Mouse (Mus musculus) midbrain, embryonic 13.5 days (tissue): ENCODE data around the gene Myo1e. TPM values are rescaled to one million over a fixed set of nuclear protein-coding genes. Genes with fewer than 3 reads are reported as not detected.
"Not testable (repeated sequence)": the region's sequence is repeated elsewhere in the genome, so short reads cannot be mapped to it uniquely, and the experiment has no call there.

ENCODE experiments used
- ATAC-seq: fragments of 200-750 bp; cut with Nextera tagmentation; 2 replicates; pipeline ENCODE4 v1.8.0; 2017; ENCODE audit warnings: mild to moderate bottlenecking, moderate TSS enrichment, moderate library complexity
- H3K27ac ChIP-seq: fragments of 300-500 bp; sonication (generic); 2 replicates; pipeline ENCODE4 v1.5.1; 2015; ENCODE audit warnings: inconsistent platforms, mild to moderate bottlenecking, moderate library complexity
- H3K27me3 ChIP-seq: fragments of 300-500 bp; sonication (generic); 2 replicates; pipeline ENCODE4 v1.6.1; 2015; ENCODE audit warnings: mild to moderate bottlenecking, inconsistent platforms
- H3K36me3 ChIP-seq: fragments of 300-500 bp; sonication (generic); 2 replicates; pipeline ENCODE4 v1.6.1; 2015; ENCODE audit warnings: mild to moderate bottlenecking, inconsistent platforms
- H3K4me1 ChIP-seq: fragments of 300-500 bp; sonication (generic); replicated peaks from 2 replicates; pipeline ENCODE4 v1.6.1; 2015; ENCODE audit warnings: inconsistent platforms
- H3K4me2 ChIP-seq: fragments of 300-500 bp; sonication (generic); replicated peaks from 2 replicates; pipeline ENCODE4 v1.6.1; 2015; ENCODE audit warnings: moderate library complexity, mild to moderate bottlenecking, inconsistent platforms
- H3K4me3 ChIP-seq: fragments of 300-500 bp; sonication (generic); replicated peaks from 2 replicates; pipeline ENCODE4 v1.5.1; 2015; ENCODE audit warnings: mild to moderate bottlenecking, inconsistent platforms
- H3K9ac ChIP-seq: fragments of 300-500 bp; sonication (generic); replicated peaks from 2 replicates; pipeline ENCODE4 v1.6.1; 2015; ENCODE audit warnings: mild to moderate bottlenecking, inconsistent platforms
- H3K9me3 ChIP-seq: fragments of 300-500 bp; sonication (generic); 2 replicates; pipeline ENCODE4 v1.6.1; 2016; ENCODE audit warnings: mild to moderate bottlenecking, inconsistent platforms
- WGBS: fragments of 180-500 bp; shearing (Covaris S2); methylation state at CpG from one replicate; pipeline ENCODE4 v1.1.7; 2015; 5-methylcytosine and 5-hydroxymethylcytosine counted together
- polyA plus RNA-seq: library from polyadenylated mRNA; unstranded; fragments of >200 nt; fragmentation: Nextera tagmentation; extraction: Ambion mirVana; gene quantifications from 2 replicates; pipeline ENCODE4 v1.2.1, GENCODE M21; 2015

Gene Myo1e
- polyA plus RNA-seq, 1 experiment from 2014 or later = 6.0 TPM

GRCm38 (mm10) chr9:70243708-70244107 is 36.6 kb downstream of the Myo1e start:
- 88% methylated on average over 2 of the region's 2 CpGs for WGBS
- no peaks in the 10 kb centered on the region for H3K9me3 ChIP-seq
- H3K4me3 ChIP-seq = no peak overlapping the region
- no peak overlapping the region for H3K4me2 ChIP-seq
- no peak overlapping the region for H3K9ac ChIP-seq
- no peaks in the 10 kb centered on the region for H3K36me3 ChIP-seq
- no peak for ATAC-seq
- H3K27me3 ChIP-seq = no peaks in the 10 kb centered on the region
- no peak overlapping the region for H3K27ac ChIP-seq
- no peaks in the 10 kb centered on the region for H3K4me1 ChIP-seq

- H3K9ac ChIP-seq = no peak overlapping the region
- no peaks in the 10 kb centered on the region for H3K9me3 ChIP-seq
- H3K4me2 ChIP-seq = no peak overlapping the region
- H3K36me3 ChIP-seq = no peaks in the 10 kb centered on the region
- 74% methylated on average over 7 of the region's 7 CpGs for WGBS
- no peak overlapping the region for H3K27ac ChIP-seq
- no peaks in the 10 kb centered on the region for H3K4me1 ChIP-seq
- ATAC-seq = no peak
- H3K4me3 ChIP-seq = no peak overlapping the region
- H3K27me3 ChIP-seq = no peaks in the 10 kb centered on the region
These were observed 37.0 kb downstream of the Myo1e start for GRCm38 (mm10) chr9:70244115-70244514.

- ATAC-seq = no peak
- H3K9ac ChIP-seq = no peak overlapping the region
- WGBS = 91% methylated on average over 9 of the region's 9 CpGs
- no peak overlapping the region for H3K27ac ChIP-seq
- H3K4me2 ChIP-seq = no peak overlapping the region
- H3K9me3 ChIP-seq = no peaks in the 10 kb centered on the region
- H3K4me1 ChIP-seq = no peaks in the 10 kb centered on the region
- H3K4me3 ChIP-seq = no peak overlapping the region
- no peaks in the 10 kb centered on the region for H3K27me3 ChIP-seq
- no peaks in the 10 kb centered on the region for H3K36me3 ChIP-seq
These were observed 37.9 kb downstream of the Myo1e start for GRCm38 (mm10) chr9:70245040-70245439.

- H3K36me3 ChIP-seq = no peaks in the 10 kb centered on the region
- ATAC-seq = no peak
- no peaks in the 10 kb centered on the region for H3K27me3 ChIP-seq
- H3K4me3 ChIP-seq = no peak overlapping the region
- no peaks in the 10 kb centered on the region for H3K4me1 ChIP-seq
- H3K9ac ChIP-seq = no peak overlapping the region
- H3K27ac ChIP-seq = no peak overlapping the region
- no peak overlapping the region for H3K4me2 ChIP-seq
- H3K9me3 ChIP-seq = no peaks in the 10 kb centered on the region
- 63% methylated on average over 10 of the region's 10 CpGs for WGBS
These were observed 39.3 kb downstream of the Myo1e start for GRCm38 (mm10) chr9:70246427-70246826.

DNA sequence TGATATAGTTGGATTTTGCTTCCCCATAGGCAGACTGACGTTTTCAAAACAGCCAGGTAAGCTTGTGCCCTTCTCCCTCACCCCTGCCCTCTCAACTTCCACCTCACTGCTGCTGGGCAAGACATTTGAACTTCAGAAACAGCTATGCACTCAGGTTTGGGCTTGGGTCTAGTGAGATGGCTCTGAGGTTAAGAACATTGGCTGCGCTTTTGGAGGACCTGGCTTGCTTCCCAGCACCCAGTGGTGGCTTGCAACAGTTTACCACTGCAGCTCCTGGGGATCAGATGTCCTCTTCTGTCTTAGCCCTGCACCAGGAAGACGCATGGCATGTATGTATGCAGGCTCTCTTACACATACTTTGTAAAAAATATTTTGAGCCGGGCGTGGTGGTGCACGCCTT is 40.9 kb downstream of the Myo1e start:
- Histone ChIP-seq H3K27me3 (no peaks in the 10 kb centered on the region), H3K9me3 (no peaks in the 10 kb centered on the region), H3K4me1 (no peaks in the 10 kb centered on the region), H3K4me3 (no peak overlapping the region), H3K36me3 (no peaks in the 10 kb centered on the region), H3K4me2 (no peak overlapping the region), H3K27ac (no peak overlapping the region), H3K9ac (no peak overlapping the region)
- ATAC-seq = no peak
- WGBS = 88% methylated on average over 6 of the region's 6 CpGs

GRCm38 (mm10) chr9:70248826-70249225 is 41.7 kb downstream of the Myo1e start:
- Histone ChIP-seq H3K4me1 (no peaks in the 10 kb centered on the region), H3K9me3 (no peaks in the 10 kb centered on the region), H3K36me3 (no peaks in the 10 kb centered on the region), H3K4me3 (no peak overlapping the region), H3K27ac (no peak overlapping the region), H3K4me2 (no peak overlapping the region), H3K27me3 (no peaks in the 10 kb centered on the region), H3K9ac (no peak overlapping the region)
- WGBS = 85% methylated on average over 4 of the region's 4 CpGs
- ATAC-seq = no peak

DNA sequence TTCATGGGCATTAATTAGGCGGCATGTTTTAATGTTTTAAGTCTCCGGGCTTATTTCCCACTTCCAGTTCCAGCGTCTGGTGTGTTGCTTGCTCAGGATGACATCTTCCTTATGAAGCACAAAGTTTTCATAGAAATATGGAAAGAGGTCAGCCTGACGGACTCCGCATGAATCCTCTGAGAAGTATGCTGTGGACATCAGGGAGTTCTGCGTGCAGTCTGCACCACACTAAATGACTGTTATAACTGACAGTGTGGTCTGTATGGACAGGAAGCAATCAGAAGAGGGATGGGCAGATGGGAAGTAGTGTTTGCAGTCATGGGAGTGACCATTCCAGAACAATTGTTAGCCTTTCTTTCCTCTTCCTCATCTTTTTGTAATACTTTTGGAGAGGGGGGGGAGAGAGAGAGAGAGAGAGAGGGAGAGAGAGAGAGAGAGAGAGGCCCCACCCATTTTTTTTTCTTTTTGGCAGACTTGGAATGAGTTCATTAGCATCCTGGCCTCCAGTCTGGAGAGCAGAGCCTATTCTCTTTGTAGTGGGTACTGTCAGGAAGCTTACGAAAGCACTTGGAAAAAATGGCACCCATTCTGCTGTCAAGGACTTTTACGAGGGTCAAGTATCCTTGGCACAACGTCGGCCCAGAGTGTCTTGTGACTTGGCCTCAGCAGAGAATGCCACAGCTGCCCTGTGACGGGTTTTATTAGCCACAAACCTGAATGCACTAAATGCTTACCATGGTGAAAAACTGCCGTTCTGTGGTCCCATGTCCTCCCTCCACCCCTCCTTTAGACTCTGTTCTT is 42.9 kb downstream of the Myo1e start:
- Histone ChIP-seq H3K4me3 (no peak overlapping the region), H3K4me1 (no peaks in the 10 kb centered on the region), H3K4me2 (no peak overlapping the region), H3K9ac (no peak overlapping the region), H3K9me3 (no peaks in the 10 kb centered on the region), H3K36me3 (no peaks in the 10 kb centered on the region), H3K27me3 (no peaks in the 10 kb centered on the region), H3K27ac (no peak overlapping the region)
- 64% methylated on average over 12 of the region's 12 CpGs for WGBS
- ATAC-seq = no peak

DNA sequence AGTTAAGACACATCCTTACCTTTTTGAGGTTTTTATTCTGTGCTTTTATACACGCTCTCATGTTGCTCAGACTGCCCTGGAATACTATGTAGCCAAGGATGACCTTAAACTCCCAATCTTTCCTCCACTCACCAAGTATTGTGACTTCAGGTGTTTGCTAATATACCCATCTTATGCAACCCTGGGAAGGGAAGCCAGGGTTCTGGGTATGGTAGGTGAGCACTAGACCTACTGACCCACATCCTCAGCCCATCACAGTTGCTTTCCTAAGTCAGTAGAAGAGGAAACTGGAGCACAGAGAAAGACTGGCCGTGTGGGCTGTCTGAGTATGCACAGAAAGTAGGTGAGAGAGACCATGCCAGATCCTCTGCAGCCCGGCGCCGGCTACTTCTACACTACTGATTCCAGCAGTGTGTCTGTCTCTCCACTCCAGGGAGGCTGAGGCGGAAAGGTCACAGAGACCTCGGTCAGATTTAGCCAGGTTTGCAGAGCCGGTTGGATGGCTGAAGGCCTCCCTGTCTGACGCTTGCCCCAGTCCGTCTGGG is 44.4 kb downstream of the Myo1e start:
- H3K4me1 ChIP-seq = no peaks in the 10 kb centered on the region
- no peak for ATAC-seq
- no peak overlapping the region for H3K9ac ChIP-seq
- no peaks in the 10 kb centered on the region for H3K36me3 ChIP-seq
- no peaks in the 10 kb centered on the region for H3K9me3 ChIP-seq
- no peak overlapping the region for H3K4me3 ChIP-seq
- no peak overlapping the region for H3K4me2 ChIP-seq
- 94% methylated on average over 10 of the region's 10 CpGs for WGBS
- H3K27me3 ChIP-seq = no peaks in the 10 kb centered on the region
- no peak overlapping the region for H3K27ac ChIP-seq

DNA sequence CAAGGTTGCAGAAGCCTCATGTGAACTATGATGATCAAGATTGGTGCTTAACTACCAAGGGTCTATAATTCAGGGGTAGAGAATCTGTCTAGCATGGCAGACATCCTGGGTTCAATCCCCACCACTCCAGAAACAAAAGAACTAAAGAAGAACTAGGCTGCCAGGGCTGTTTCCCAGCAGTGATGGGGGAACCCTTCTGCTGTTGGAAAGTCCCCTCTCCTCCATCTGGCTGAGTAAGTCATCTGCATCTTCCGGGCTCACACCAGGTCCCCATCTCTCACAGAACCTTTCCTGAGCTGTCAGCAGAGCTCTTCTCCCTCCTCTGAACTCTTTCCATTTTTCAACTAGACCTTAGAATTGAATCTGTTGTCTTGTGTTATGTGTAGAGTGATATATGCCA is 45.9 kb downstream of the Myo1e start:
- WGBS = 87% methylated on average over 1 of the region's 1 CpGs
- Histone ChIP-seq H3K36me3 (no peaks in the 10 kb centered on the region), H3K9ac (no peak overlapping the region), H3K27me3 (no peaks in the 10 kb centered on the region), H3K4me1 (peaks cover 4% of the 10 kb centered on the region; the same call in 1 of the 2 replicates), H3K4me2 (no peak overlapping the region), H3K9me3 (no peaks in the 10 kb centered on the region), H3K4me3 (no peak overlapping the region), H3K27ac (no peak overlapping the region)
- no peak for ATAC-seq

DNA sequence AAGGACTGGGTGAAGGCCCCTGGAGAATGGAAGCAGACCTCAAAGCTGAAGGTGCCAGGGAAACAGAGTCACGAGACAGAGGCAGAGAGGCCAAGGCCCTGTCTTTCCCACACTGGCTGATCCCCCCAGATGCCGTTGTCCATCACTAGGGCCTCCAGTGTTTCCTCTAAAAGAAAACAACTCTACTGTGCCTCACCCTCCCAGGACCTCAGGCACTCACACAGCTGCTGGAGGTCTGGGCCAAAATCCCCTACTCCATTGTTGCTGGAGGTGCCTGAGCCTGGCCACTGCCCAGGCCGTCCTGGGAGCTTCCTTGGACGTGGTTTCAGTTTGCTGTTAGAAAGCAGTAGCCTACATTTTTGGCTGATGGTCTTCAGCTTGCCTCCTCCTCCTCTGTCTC is 47.9 kb downstream of the Myo1e start:
- Histone ChIP-seq H3K27me3 (no peaks in the 10 kb centered on the region), H3K4me1 (peaks cover 5% of the 10 kb centered on the region; the same call in 1 of the 2 replicates), H3K4me3 (no peak overlapping the region), H3K27ac (no peak overlapping the region), H3K9ac (no peak overlapping the region), H3K4me2 (no peak overlapping the region), H3K36me3 (no peaks in the 10 kb centered on the region), H3K9me3 (no peaks in the 10 kb centered on the region)
- ATAC-seq = no peak
- WGBS = 82% methylated on average over 4 of the region's 4 CpGs

DNA sequence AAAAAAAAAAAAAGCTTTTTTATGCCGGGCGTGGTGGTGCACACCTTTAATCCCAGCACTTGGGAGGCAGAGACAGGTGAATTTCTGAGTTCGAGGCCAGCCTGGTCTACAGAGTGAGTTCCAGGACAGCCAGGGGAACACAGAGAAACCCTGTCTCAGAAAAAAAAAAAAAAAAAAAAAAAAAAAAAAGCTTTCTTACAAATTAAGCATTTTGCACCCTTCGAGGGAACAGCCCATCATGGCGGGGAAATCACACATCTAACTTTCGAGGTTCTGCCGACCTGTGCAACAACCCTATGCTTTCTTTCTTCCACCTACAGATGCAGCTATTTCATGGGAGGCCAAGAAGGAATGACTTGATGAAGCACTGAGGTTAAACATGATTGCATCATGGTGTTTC is 48.9 kb downstream of the Myo1e start:
- not testable (repeated sequence) for H3K36me3 ChIP-seq, ATAC-seq, H3K4me3 ChIP-seq, H3K27ac ChIP-seq, H3K9ac ChIP-seq, H3K27me3 ChIP-seq, H3K9me3 ChIP-seq, H3K4me2 ChIP-seq, H3K4me1 ChIP-seq
- WGBS = 99% methylated on average over 7 of the region's 7 CpGs

DNA sequence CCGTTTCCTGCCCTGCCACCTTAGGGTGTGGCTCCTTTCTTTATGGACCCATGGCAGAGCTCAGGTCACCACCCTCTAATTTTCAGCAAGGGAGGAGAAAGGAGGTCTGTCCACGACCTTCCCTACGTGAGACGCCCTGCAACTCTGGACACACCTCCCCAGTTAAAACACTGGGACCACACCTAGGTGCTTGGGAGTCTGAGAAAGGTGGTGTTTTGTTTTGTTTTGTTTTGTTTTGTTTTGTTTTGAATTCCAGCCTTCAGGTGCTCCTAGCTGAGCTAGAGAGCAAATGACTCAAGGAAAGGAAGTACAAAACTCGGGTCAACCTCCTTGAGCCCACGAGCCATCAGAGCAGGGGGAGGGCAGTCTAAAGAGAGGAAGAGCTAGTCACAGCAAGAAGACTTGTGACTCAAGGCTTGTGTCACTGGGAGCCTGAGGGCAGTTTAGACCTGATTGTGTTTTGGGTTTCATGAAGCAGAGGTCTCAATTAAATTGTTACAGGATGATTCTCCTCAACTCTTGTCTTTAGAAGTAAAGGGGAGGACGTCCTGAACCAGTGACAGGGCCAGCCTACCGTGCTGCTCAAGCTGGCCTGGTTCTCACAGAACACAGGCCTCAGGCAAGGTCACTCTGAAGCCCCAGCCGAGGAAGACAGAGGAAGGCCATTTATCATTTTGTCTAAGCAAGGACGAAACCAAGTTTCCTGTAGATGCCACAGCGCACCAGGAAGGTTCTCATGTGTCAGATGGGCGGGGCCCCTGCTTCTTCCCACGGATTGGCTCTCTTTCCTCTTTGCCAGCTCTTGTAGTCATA is 50.3 kb downstream of the Myo1e start:
- Histone ChIP-seq H3K4me3 (no peak overlapping the region), H3K9me3 (no peaks in the 10 kb centered on the region), H3K9ac (no peak overlapping the region), H3K36me3 (no peaks in the 10 kb centered on the region), H3K27me3 (no peaks in the 10 kb centered on the region), H3K4me1 (peaks cover 12% of the 10 kb centered on the region; the same call in 1 of the 2 replicates), H3K4me2 (no peak overlapping the region), H3K27ac (no peak overlapping the region)
- ATAC-seq = no peak
- WGBS = 63% methylated on average over 13 of the region's 13 CpGs
